Mouse (Mus musculus) thymus, adult 2 months (tissue): ENCODE measurements around the gene 1600014C10Rik. TPM values are rescaled to one million over a fixed set of nuclear protein-coding genes. Genes with fewer than 3 reads are reported as not detected.

ENCODE experiments used
- DNase-seq: peaks from one replicate; pipeline ENCODE4 v3.0.0; 2021
- H3K27ac ChIP-seq: fragments of 200-500 bp; 2 replicates; pipeline ENCODE4 v1.5.1; 2012; ENCODE audit warnings: low read length, control low read depth; ENCODE audit not compliant: control insufficient read depth, insufficient read depth
- H3K27me3 ChIP-seq: fragments of 200-500 bp; 2 replicates; pipeline ENCODE4 v1.6.1; 2012; ENCODE audit warnings: mild to moderate bottlenecking, low read length, moderate library complexity, mixed read lengths; ENCODE audit not compliant: control insufficient read depth, insufficient read depth
- H3K36me3 ChIP-seq: fragments of 200-500 bp; 2 replicates; pipeline ENCODE4 v1.6.1; 2012; ENCODE audit warnings: mild to moderate bottlenecking, low read length, moderate library complexity; ENCODE audit not compliant: control insufficient read depth, insufficient read depth
- H3K4me1 ChIP-seq: fragments of 200-500 bp; replicated peaks from 2 replicates; pipeline ENCODE4 v1.6.1; 2012; ENCODE audit warnings: low read length; ENCODE audit not compliant: control insufficient read depth, insufficient read depth
- H3K4me3 ChIP-seq: fragments of 200-500 bp; 2 replicates; pipeline ENCODE4 v1.5.1; 2012; ENCODE audit warnings: mild to moderate bottlenecking, low read length, control low read depth, moderate library complexity; ENCODE audit not compliant: control insufficient read depth, insufficient read depth
- CTCF ChIP-seq: fragments of 200-500 bp; IDR thresholded peaks from 2 replicates; pipeline ENCODE4 v1.5.1; 2012; ENCODE audit warnings: mild to moderate bottlenecking, control low read depth, low read length, moderate library complexity, borderline replicate concordance; ENCODE audit not compliant: control insufficient read depth, poor library complexity, insufficient read depth; ENCODE audit errors: extremely low read depth
- POLR2A ChIP-seq: fragments of 200-500 bp; IDR thresholded peaks from 2 replicates; pipeline ENCODE4 v1.6.1; 2012; ENCODE audit warnings: mild to moderate bottlenecking, low read length, control low read depth, moderate library complexity; ENCODE audit not compliant: control insufficient read depth, poor library complexity, insufficient read depth; ENCODE audit errors: extremely low read depth
- WGBS: fragments of 180-500 bp; shearing (Covaris S2); methylation state at CpG from one replicate; pipeline ENCODE4 v1.1.7; 2018; 5-methylcytosine and 5-hydroxymethylcytosine counted together
- polyA plus RNA-seq: library from polyadenylated mRNA; depleted of rRNA; stranded (reverse); fragments of >200 nt; gene quantifications from 2 replicates; pipeline ENCODE4 v1.2.3, GENCODE M21; 2012

1600014C10Rik gene
- polyA plus RNA-seq, 1 experiment = 44.8 TPM

DNA sequence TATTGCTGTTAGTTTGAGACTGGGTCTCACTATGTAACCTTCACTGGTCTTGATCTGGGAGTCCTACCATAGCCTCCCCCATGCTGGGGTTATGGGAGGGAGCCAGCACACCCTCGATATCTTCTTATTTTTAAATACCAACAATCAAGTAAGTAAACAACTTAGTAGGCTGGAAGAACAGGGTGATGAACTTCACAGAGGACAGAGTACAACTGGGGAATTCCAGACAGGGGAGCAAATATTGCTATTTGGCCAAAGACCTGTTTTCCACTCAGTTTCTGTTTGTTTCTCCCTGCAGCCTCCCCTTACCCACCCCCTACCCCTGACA lies 1.4 kb downstream of the 1600014C10Rik start:
- no peak for DNase-seq
- Histone ChIP-seq H3K4me3 (peak overlapping the region; percentile 77), H3K36me3 (no peaks in the 10 kb centered on the region), H3K27ac (peak overlapping the region; percentile 71), H3K4me1 (peaks cover 44% of the 10 kb centered on the region), H3K27me3 (no peaks in the 10 kb centered on the region)
- TF ChIP-seq POLR2A = no peak
- no peak for TF ChIP-seq CTCF
- WGBS = 9% methylated on average over 1 of the region's 1 CpGs

DNA sequence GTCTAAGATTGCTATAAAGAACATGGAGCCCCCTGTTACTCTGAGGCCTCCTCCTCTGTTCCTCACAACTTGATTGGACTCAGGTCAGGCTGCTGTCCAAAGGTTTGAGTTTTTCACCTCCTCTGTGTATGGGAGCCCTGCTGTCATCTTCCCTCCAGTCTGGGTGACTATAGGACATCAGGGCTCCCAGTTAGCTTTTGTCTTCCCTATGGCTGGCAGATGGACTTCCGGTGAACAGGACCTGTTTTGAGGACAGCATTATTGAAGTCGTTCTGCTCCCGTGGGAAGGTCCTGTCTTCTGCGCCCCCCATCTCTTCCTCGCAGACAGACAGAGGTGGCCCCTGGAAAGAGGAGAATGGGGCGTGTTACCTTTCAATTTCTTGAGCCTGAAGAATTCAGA lies 1.8 kb downstream of the 1600014C10Rik start:
- peaks cover 47% of the 10 kb centered on the region for H3K4me1 ChIP-seq
- H3K27ac ChIP-seq = peak overlapping the region; percentile 31; the same call in 1 of the 2 replicates
- no peak for DNase-seq
- TF ChIP-seq POLR2A = no peak
- TF ChIP-seq CTCF = no peak
- H3K4me3 ChIP-seq = no peak overlapping the region
- no peaks in the 10 kb centered on the region for H3K36me3 ChIP-seq
- no peaks in the 10 kb centered on the region for H3K27me3 ChIP-seq
- WGBS = 79% methylated on average over 6 of the region's 6 CpGs

DNA sequence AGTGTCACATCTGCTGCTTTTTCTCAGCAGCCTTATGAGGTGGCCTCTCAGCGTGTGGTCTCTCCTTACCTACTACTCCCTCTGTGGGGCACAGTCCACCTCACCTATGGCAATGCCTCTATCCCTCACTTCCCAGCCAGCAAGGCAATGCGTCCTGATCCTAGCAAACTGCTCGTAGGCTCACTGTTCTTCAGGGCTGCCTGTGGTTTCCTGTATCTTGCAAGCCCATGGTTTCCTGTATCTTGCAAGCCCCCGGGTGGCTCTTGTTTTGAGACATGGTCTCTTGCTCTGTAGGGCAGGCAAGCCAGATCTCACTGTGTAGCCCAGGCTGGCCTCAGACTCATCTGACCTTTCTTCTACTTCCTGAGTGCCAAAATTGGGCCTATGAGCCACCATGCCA lies 3.8 kb downstream of the 1600014C10Rik start:
- Histone ChIP-seq H3K27ac (peak overlapping the region; percentile 67), H3K36me3 (no peaks in the 10 kb centered on the region), H3K27me3 (no peaks in the 10 kb centered on the region), H3K4me1 (peaks cover 50% of the 10 kb centered on the region), H3K4me3 (no peak overlapping the region)
- TF ChIP-seq CTCF (no peak), POLR2A (no peak)
- 5% methylated on average over 4 of the region's 4 CpGs for WGBS
- DNase-seq = peak; percentile 58

DNA sequence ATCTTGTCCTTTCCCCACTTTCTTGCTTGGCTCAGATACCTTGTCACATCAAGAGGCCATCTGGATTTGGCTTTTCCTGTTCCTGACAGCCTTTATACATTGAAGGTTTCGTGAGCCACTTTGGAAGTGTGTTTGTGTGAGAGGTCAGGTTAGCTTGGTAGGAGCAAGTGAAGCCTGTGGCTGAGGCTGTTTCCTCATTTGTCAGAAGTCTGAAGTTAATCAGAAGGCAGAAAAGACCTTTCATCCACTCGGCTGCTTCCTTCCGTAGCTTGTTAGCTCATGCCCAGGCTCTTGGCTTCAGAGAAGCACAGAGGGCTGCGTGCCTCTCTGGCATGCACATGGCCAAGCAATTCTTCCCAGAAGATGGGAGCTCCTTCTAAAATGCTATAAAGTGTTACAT lies 4.8 kb downstream of the 1600014C10Rik start:
- Histone ChIP-seq H3K4me1 (peaks cover 48% of the 10 kb centered on the region), H3K27me3 (no peaks in the 10 kb centered on the region), H3K4me3 (no peak overlapping the region), H3K36me3 (no peaks in the 10 kb centered on the region), H3K27ac (peak overlapping the region; percentile 70)
- 6% methylated on average over 4 of the region's 4 CpGs for WGBS
- peak; percentile 24 for DNase-seq
- TF ChIP-seq CTCF (no peak), POLR2A (no peak)

DNA sequence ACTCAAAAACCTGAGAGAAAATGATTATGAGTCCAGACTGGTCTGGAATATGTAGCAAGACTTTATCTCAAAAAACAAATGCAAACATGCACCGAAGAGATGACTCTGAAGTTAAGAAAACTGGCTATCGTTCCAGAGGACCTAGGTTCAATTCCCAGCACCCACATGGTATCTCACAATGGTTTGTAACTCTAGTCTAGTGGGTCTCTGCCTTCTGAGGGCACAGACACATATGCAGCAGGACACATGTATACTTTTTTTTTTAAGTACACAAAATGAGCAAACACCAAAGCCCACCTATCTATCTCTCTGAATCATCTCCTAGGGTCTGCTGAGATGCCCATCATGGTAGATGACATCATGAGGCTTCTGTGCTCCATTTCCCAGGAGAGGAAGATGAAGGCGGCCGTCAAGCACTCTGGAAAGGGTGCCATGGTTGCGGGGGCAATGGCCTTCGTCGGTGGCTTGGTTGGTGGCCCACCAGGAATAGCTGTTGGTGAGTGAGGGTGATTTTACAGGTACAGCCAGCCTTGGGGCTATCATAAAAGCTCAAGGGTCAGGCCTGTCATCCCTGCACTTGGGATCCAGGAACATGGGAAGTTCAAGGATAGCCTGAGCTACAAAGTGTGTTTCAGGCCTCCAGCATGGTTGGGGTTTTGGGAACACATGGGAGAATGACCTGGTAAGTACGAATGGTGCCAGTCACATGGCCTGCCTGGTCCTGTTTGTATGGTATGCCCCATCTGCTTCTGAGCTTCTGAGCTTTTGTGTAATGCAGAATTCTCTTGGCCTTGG lies 5.5 kb downstream of the 1600014C10Rik start:
- Histone ChIP-seq H3K36me3 (no peaks in the 10 kb centered on the region), H3K27me3 (no peaks in the 10 kb centered on the region), H3K4me3 (no peak overlapping the region), H3K4me1 (peaks cover 42% of the 10 kb centered on the region), H3K27ac (peak overlapping the region; percentile 90)
- WGBS = 94% methylated on average over 8 of the region's 8 CpGs
- no peak for DNase-seq
- TF ChIP-seq POLR2A = no peak
- TF ChIP-seq CTCF = no peak

DNA sequence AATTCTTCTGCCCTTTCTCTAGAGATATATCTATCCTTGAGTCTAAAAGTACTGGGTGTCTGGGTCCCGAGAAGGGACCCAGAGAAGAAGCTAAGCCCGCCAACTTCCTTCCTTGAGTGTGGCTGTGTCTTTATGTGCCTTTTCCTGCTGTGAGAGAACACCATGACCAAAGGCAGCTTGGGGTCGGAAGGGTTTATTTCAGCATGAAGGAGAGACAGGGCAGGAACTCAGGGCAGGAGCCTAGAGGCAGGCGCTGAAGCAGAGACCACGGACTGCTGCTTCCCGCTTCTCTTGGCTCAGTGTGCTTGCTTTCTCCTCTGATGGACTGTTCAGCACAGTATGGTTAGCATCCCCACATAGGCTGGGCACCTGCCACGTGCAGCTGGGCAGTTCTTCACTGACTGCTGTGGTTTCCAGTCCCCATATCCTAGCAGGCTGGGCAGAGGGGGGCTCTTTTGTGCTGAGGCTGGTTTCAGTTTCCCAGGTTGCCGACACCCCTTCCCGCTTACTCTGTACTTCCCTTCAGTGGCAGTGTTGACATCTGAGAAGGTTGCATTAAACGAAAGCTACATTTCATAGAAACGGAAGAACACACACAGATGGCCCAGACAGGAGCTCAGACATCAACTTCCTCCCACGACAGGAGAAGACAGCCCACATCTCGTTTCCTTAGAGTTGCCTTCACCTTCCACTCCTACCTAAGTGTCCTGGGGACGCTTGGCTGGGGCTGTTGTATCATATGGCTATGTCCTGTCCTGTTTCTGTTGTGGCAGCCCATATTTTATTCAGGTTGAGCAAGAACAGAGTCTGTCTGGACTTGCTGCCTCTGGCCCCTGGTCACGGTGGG lies 6.3 kb downstream of the 1600014C10Rik start:
- peak; percentile 54 for DNase-seq
- WGBS = 2% methylated on average over 15 of the region's 15 CpGs
- TF ChIP-seq CTCF (no peak), POLR2A (no peak)
- H3K4me1 ChIP-seq = peaks cover 42% of the 10 kb centered on the region
- H3K27ac ChIP-seq = peak overlapping the region; percentile 90
- H3K36me3 ChIP-seq = no peaks in the 10 kb centered on the region
- peak overlapping the region; percentile 51 for H3K4me3 ChIP-seq
- H3K27me3 ChIP-seq = no peaks in the 10 kb centered on the region
